ENCODE assay signal across 28 mouse cellular contexts in the genomic region with DNA sequence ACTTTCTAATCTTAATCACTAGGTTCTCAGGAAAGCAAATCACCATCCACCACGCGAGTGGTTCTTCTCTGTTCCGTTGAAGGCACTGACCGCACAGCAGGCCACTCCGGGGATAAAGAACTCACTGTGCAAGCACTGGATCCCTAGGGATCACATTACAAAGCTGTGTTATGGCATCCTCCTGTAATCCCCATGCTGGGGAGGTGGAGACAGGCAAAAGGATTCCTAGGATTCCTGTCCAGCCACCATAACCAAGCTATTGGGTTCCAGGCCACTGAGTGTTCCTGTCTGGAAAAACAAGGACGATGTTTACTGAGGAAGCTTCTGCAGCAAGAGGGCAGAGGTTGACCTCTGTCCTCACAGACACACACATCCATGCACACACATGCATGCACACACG.
DNase-seq lines count a peak whose midpoint lies in the region; ATAC-seq lines count a peak whose summit lies in the region.
"Had no signal": no experiment of that assay in that cellular context is flagged by ENCODE, and none has a peak within 500 bp of the region (broad histone marks: within the 10 kb centered on the region; RNA-seq: fewer than 3 reads in every experiment).

No protein-coding gene starts in this region.

- no peak overlapping the region for H3K9ac ChIP-seq in kidney, embryonic 16.5 days (replicated peaks; ENCODE audit: low read length)
- H3K9ac ChIP-seq in liver, embryonic 12.5 days = no peak overlapping the region
- H3K9ac ChIP-seq: embryonic facial prominence, embryonic 13.5 days; forebrain, embryonic 13.5 days; heart, embryonic 12.5 days; heart, embryonic 15.5 days; hindbrain, embryonic 13.5 days; intestine, embryonic 15.5 days had no signal

- H3K9me3 ChIP-seq in kidney, embryonic 16.5 days (ENCODE audit: low read length) = peaks cover 4% of the 10 kb centered on the region; the same call in 1 of the 2 replicates
- H3K9me3 ChIP-seq in limb, embryonic 10.5 days (replicated peaks) = no peaks in the 10 kb centered on the region
- H3K9me3 ChIP-seq in liver, embryonic 12.5 days (replicated peaks) = no peaks in the 10 kb centered on the region; the same call in 1 of the 2 replicates
- H3K9me3 ChIP-seq: forebrain, embryonic 13.5 days; heart, embryonic 15.5 days; hindbrain, embryonic 13.5 days; intestine, embryonic 15.5 days had no signal

- H3K36me3 ChIP-seq in kidney, embryonic 16.5 days (ENCODE audit: insufficient read depth, low read length) = no peaks in the 10 kb centered on the region
- H3K36me3 ChIP-seq in limb, embryonic 10.5 days = no peaks in the 10 kb centered on the region
- no peaks in the 10 kb centered on the region for H3K36me3 ChIP-seq in liver, embryonic 12.5 days
- H3K36me3 ChIP-seq: embryonic facial prominence, embryonic 13.5 days; forebrain, embryonic 10.5 days; heart, embryonic 12.5 days; heart, embryonic 15.5 days; hindbrain, embryonic 10.5 days; hindbrain, embryonic 13.5 days; intestine, embryonic 15.5 days had no signal

- intact Hi-C loops in left cerebral cortex, postnatal 25 days (cut with DNase I) = no loop called here

- DNase-seq in embryo, embryonic 10 days (ENCODE audit: low spot score) = peak; percentile 22
- no peak for DNase-seq in embryo, embryonic 11 days
- DNase-seq in kidney, adult 11 months = no peak
- no peak for DNase-seq in limb, embryonic 10.5 days (ENCODE audit: low spot score)
- no peak for DNase-seq in left cerebral cortex, postnatal 25 days (ENCODE audit: low spot score in 2 of 2)
- no peak for DNase-seq in heart, adult 8-10 months (ENCODE audit: low spot score)
- DNase-seq: adrenal gland, postnatal 14 days; cerebellum, adult 11 months; cerebellum, adult 2 months; cerebellum, postnatal 10 days; cerebellum, postnatal 36 days; gastrocnemius, postnatal 14 days; heart, adult 11 months; heart, postnatal 10 days; heart, postnatal 36 days had no signal

- WGBS in kidney, embryonic 16.5 days = 57% methylated on average over 7 of the region's 7 CpGs
- WGBS in limb, embryonic 10.5 days = 78% methylated on average over 7 of the region's 7 CpGs
- WGBS in liver, embryonic 12.5 days (ENCODE audit: insufficient replicate concordance) = 79% methylated on average over 7 of the region's 7 CpGs

- H3K4me2 ChIP-seq in kidney, embryonic 16.5 days (replicated peaks; ENCODE audit: low read depth, low read length) = no peak overlapping the region
- H3K4me2 ChIP-seq in liver, embryonic 12.5 days = no peak overlapping the region
- H3K4me2 ChIP-seq: embryonic facial prominence, embryonic 13.5 days; forebrain, embryonic 13.5 days; heart, embryonic 12.5 days; heart, embryonic 15.5 days; hindbrain, embryonic 13.5 days; intestine, embryonic 15.5 days had no signal

- no peak overlapping the region for H3K4me3 ChIP-seq in kidney, embryonic 16.5 days (ENCODE audit: low read length)
- H3K4me3 ChIP-seq in limb, embryonic 10.5 days = no peak overlapping the region
- H3K4me3 ChIP-seq in liver, embryonic 12.5 days = no peak overlapping the region
- H3K4me3 ChIP-seq: embryonic facial prominence, embryonic 13.5 days; forebrain, embryonic 10.5 days; forebrain, embryonic 13.5 days; heart, embryonic 12.5 days; heart, embryonic 15.5 days; hindbrain, embryonic 10.5 days; hindbrain, embryonic 13.5 days; intestine, embryonic 15.5 days had no signal

- H3K27ac ChIP-seq in kidney, embryonic 16.5 days (ENCODE audit: low read length) = no peak overlapping the region
- H3K27ac ChIP-seq in limb, embryonic 10.5 days = 0 out of 2 replicates have a peak overlapping the region, but pooled peaks have one; percentile 36
- H3K27ac ChIP-seq in liver, embryonic 12.5 days = no peak overlapping the region
- H3K27ac ChIP-seq: embryonic facial prominence, embryonic 13.5 days; forebrain, embryonic 13.5 days; heart, embryonic 15.5 days; hindbrain, embryonic 10.5 days; hindbrain, embryonic 13.5 days; intestine, embryonic 15.5 days had no signal

- peak; percentile 46; the same call in 1 of the 2 replicates for ATAC-seq in kidney, embryonic 16.5 days (ENCODE audit: low FRiP score, low TSS enrichment)
- no peak for ATAC-seq in liver, embryonic 12.5 days
- ATAC-seq: CD4-positive, CD25-positive, alpha-beta regulatory T cell, adult 4 months; forebrain, embryonic 13.5 days; forebrain, embryonic 16.5 days; hindbrain, embryonic 16.5 days; intestine, embryonic 15.5 days had no signal

- no peaks in the 10 kb centered on the region for H3K27me3 ChIP-seq in kidney, embryonic 16.5 days (ENCODE audit: insufficient read depth, low read length)
- no peaks in the 10 kb centered on the region for H3K27me3 ChIP-seq in limb, embryonic 10.5 days (ENCODE audit: low read depth, poor library complexity, severe bottlenecking)
- no peaks in the 10 kb centered on the region for H3K27me3 ChIP-seq in liver, embryonic 12.5 days (replicated peaks)
- H3K27me3 ChIP-seq: embryonic facial prominence, embryonic 13.5 days; forebrain, embryonic 13.5 days; heart, embryonic 12.5 days; heart, embryonic 15.5 days; hindbrain, embryonic 13.5 days; intestine, embryonic 15.5 days had no signal

- H3K4me1 ChIP-seq in kidney, embryonic 16.5 days (ENCODE audit: insufficient read depth, low read length) = no peaks in the 10 kb centered on the region
- H3K4me1 ChIP-seq in limb, embryonic 10.5 days = peaks cover 16% of the 10 kb centered on the region; the same call in 1 of the 2 replicates
- no peaks in the 10 kb centered on the region for H3K4me1 ChIP-seq in liver, embryonic 12.5 days
- H3K4me1 ChIP-seq: heart, embryonic 12.5 days; heart, embryonic 15.5 days; hindbrain, embryonic 10.5 days; intestine, embryonic 15.5 days had no signal
